Mouse (Mus musculus) E14TG2a.4 (cell line): ENCODE measurements around the gene Zkscan7.
A peak's percentile ranks its signal among the peaks of the same experiment; 100 is the strongest.
"Not testable (repeated sequence)": the region's sequence is repeated elsewhere in the genome, so short reads cannot be mapped to it uniquely, and the experiment has no call there.

ENCODE experiments used
- H3K27me3 ChIP-seq: 2 replicates; pipeline ENCODE4 v1.6.1; 2014; ENCODE audit warnings: low read length, control low read depth; ENCODE audit not compliant: insufficient read depth
- H3K36me3 ChIP-seq: 2 replicates; pipeline ENCODE4 v1.6.1; 2014; ENCODE audit warnings: low read length, control low read depth; ENCODE audit not compliant: insufficient read depth
- H3K4me1 ChIP-seq: replicated peaks from 2 replicates; pipeline ENCODE4 v1.6.1; 2014; ENCODE audit warnings: low read depth, low read length, control low read depth
- H3K4me3 ChIP-seq: replicated peaks from 2 replicates; pipeline ENCODE4 v1.5.1; 2014; ENCODE audit warnings: mild to moderate bottlenecking, low read length
- H3K9me3 ChIP-seq: 2 replicates; pipeline ENCODE4 v1.6.1; 2014; ENCODE audit warnings: low read length, control low read depth
- CTCF ChIP-seq: conservative IDR thresholded peaks from 2 replicates; pipeline ENCODE4 v1.5.1; 2014; ENCODE audit warnings: low read length
- NANOG ChIP-seq: IDR thresholded peaks from 2 replicates; pipeline ENCODE4 v1.6.1; 2014; ENCODE audit warnings: borderline replicate concordance, low read length, mixed read lengths
- POU5F1 ChIP-seq: IDR thresholded peaks from 2 replicates; pipeline ENCODE4 v1.6.1; 2014; ENCODE audit warnings: low read length, borderline replicate concordance

Gene Zkscan7

DNA sequence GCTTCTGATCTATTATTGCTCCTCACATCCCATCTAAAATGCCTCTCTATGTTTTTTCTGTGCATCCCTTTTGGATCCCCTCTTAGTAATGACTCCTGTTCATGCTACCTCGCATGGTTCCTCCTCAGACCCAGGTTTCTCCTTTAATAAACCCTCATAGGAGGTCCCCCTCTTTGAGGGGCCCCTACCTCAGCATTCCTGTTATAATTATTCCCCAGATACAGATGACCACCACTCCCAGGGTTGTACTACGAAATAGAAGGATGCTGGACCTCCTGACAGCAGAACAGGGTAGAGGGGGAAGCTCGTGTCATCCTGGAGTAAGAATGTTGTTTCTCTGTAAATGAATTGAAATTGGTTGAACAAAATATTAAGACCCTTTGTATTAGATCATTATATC, at the start of gene Zkscan7:
Gene Zkscan7, plus strand, starts transcription at position 301 of the 400 bp plus-strand sequence.
- peaks cover 28% of the 10 kb centered on the region for H3K27me3 ChIP-seq
- TF ChIP-seq POU5F1, result no peak
- TF ChIP-seq NANOG, result no peak
- no peak for TF ChIP-seq CTCF
- H3K9me3 ChIP-seq, result peaks cover 8% of the 10 kb centered on the region; the same call in 1 of the 2 replicates
- peak within 1 kb of the TSS; percentile 82 for H3K4me3 ChIP-seq
- peaks cover 12% of the 10 kb centered on the region; the same call in 1 of the 2 replicates for H3K4me1 ChIP-seq
- no peaks in the 10 kb centered on the region for H3K36me3 ChIP-seq

- H3K9me3 ChIP-seq, result peaks cover 3% of the 10 kb centered on the region; the same call in 1 of the 2 replicates
- H3K36me3 ChIP-seq, result 0 out of 2 replicates have a peak, but pooled peaks cover 3% of the 10 kb centered on the region
- TF ChIP-seq NANOG (no peak), POU5F1 (no peak)
- no peaks in the 10 kb centered on the region for H3K27me3 ChIP-seq
- peaks cover 29% of the 10 kb centered on the region for H3K4me1 ChIP-seq
- H3K4me3 ChIP-seq, result no peak overlapping the region
Measured at GRCm38 (mm10) chr9:122836126-122836525, 49.4 kb upstream of the Zkscan7 start.

- TF ChIP-seq CTCF (no peak), POU5F1 (no peak), NANOG (no peak)
- 0 out of 2 replicates have a peak, but pooled peaks cover 3% of the 10 kb centered on the region for H3K36me3 ChIP-seq
- H3K27me3 ChIP-seq, result no peaks in the 10 kb centered on the region
- H3K4me3 ChIP-seq, result no peak overlapping the region
- H3K9me3 ChIP-seq, result peaks cover 3% of the 10 kb centered on the region; the same call in 1 of the 2 replicates
- H3K4me1 ChIP-seq, result peaks cover 25% of the 10 kb centered on the region
Measured at GRCm38 (mm10) chr9:122836790-122837189, 48.7 kb upstream of the Zkscan7 start.

GRCm38 (mm10) chr9:122837216-122837615, 48.3 kb upstream of the Zkscan7 start:
- H3K4me3 ChIP-seq, result peak overlapping the region; percentile 43; the same call in 1 of the 2 replicates
- TF ChIP-seq CTCF (no peak), POU5F1 (no peak), NANOG (no peak)
- no peaks in the 10 kb centered on the region for H3K27me3 ChIP-seq
- peaks cover 3% of the 10 kb centered on the region; the same call in 1 of the 2 replicates for H3K9me3 ChIP-seq
- peaks cover 24% of the 10 kb centered on the region for H3K4me1 ChIP-seq
- 0 out of 2 replicates have a peak, but pooled peaks cover 3% of the 10 kb centered on the region for H3K36me3 ChIP-seq

- Histone ChIP-seq H3K27me3 (no peaks in the 10 kb centered on the region), H3K36me3 (0 out of 2 replicates have a peak, but pooled peaks cover 3% of the 10 kb centered on the region), H3K4me3 (peak overlapping the region; percentile 43; the same call in 1 of the 2 replicates), H3K4me1 (peaks cover 24% of the 10 kb centered on the region), H3K9me3 (peaks cover 3% of the 10 kb centered on the region; the same call in 1 of the 2 replicates)
- TF ChIP-seq CTCF, result peak; percentile 60
- no peak for TF ChIP-seq POU5F1
Measured at GRCm38 (mm10) chr9:122837680-122838079, 47.8 kb upstream of the Zkscan7 start.

DNA sequence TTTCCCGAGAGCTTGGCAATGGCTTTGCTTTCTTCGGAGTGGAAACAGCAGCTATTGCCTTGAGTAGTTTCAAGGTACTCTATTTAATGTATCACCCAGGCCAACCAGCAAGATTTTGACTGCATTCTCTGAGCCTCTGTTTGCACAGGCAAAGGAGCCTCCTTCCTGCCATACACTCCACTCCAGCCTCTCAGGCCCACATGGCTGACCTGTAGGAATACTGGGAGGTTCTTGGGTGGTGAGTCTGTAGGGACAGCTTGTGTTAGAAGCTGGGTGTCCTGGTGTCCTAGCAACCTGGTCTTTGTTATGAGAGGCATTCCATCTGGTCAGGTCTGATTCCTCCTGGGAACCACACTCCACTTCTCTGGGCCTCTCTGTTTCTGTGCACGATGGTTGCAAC, 41.7 kb upstream of the Zkscan7 start, which contains the start of gene Gm35549:
Gene Gm35549, minus strand, starts transcription at position 276 of the 400 bp plus-strand sequence.
- Histone ChIP-seq H3K36me3 (0 out of 2 replicates have a peak, but pooled peaks cover 3% of the 10 kb centered on the region), H3K4me1 (no peaks in the 10 kb centered on the region), H3K9me3 (peaks cover 13% of the 10 kb centered on the region), H3K27me3 (no peaks in the 10 kb centered on the region), H3K4me3 (no peak within 1 kb of the TSS)
- TF ChIP-seq POU5F1, result no peak
- no peak for TF ChIP-seq NANOG
- TF ChIP-seq CTCF, result no peak

- no peak overlapping the region for H3K4me3 ChIP-seq
- TF ChIP-seq CTCF (no peak), NANOG (no peak), POU5F1 (no peak)
Measured at GRCm38 (mm10) chr9:122845621-122846020, 39.9 kb upstream of the Zkscan7 start.

GRCm38 (mm10) chr9:122846156-122846555, 39.3 kb upstream of the Zkscan7 start:
- no peak for TF ChIP-seq NANOG
- no peak for TF ChIP-seq CTCF
- no peak for TF ChIP-seq POU5F1
- H3K4me3 ChIP-seq, result no peak overlapping the region
- peaks cover 20% of the 10 kb centered on the region for H3K36me3 ChIP-seq
- no peaks in the 10 kb centered on the region for H3K4me1 ChIP-seq
- H3K27me3 ChIP-seq, result no peaks in the 10 kb centered on the region
- peaks cover 11% of the 10 kb centered on the region; the same call in 1 of the 2 replicates for H3K9me3 ChIP-seq

More at GRCm38 (mm10) chr9:122845621-122846020, 39.9 kb upstream of the Zkscan7 start:
- Histone ChIP-seq H3K27me3 (no peaks in the 10 kb centered on the region), H3K4me1 (no peaks in the 10 kb centered on the region), H3K36me3 (peaks cover 15% of the 10 kb centered on the region; the same call in 1 of the 2 replicates), H3K9me3 (peaks cover 11% of the 10 kb centered on the region; the same call in 1 of the 2 replicates)

GRCm38 (mm10) chr9:122847811-122848311, 37.6 kb upstream of the Zkscan7 start:
- Histone ChIP-seq H3K36me3 (peaks cover 37% of the 10 kb centered on the region), H3K9me3 (peaks cover 11% of the 10 kb centered on the region; the same call in 1 of the 2 replicates)
- H3K27me3 ChIP-seq, H3K4me1 ChIP-seq, H3K4me3 ChIP-seq: not testable (repeated sequence)
